Mouse (Mus musculus) midbrain, embryonic 10.5 days (tissue): Measurements from ENCODE around the gene Atrnl1. TPM values are rescaled to one million over a fixed set of nuclear protein-coding genes. Genes with fewer than 3 reads are reported as not detected.
"Not testable (repeated sequence)": the region's sequence is repeated elsewhere in the genome, so short reads cannot be mapped to it uniquely, and the experiment has no call there.

Experiments
- DNase-seq: peaks from one replicate; pipeline ENCODE4 v3.0.0-alpha.2; 2017; ENCODE audit warnings: low spot score
- H3K27ac ChIP-seq: fragments of 300-500 bp; sonication (generic); replicated peaks from 2 replicates; pipeline ENCODE4 v1.5.1; 2016; ENCODE audit warnings: mild to moderate bottlenecking
- H3K27me3 ChIP-seq: fragments of 300-500 bp; sonication (generic); 2 replicates; pipeline ENCODE4 v1.6.1; 2016; ENCODE audit warnings: low read depth, mild to moderate bottlenecking; ENCODE audit not compliant: poor library complexity, severe bottlenecking
- H3K36me3 ChIP-seq: fragments of 300-500 bp; sonication (generic); 2 replicates; pipeline ENCODE4 v1.6.1; 2016; ENCODE audit warnings: mild to moderate bottlenecking, moderate library complexity
- H3K4me1 ChIP-seq: fragments of 300-500 bp; sonication (generic); 2 replicates; pipeline ENCODE4 v1.6.1; 2016
- H3K4me3 ChIP-seq: fragments of 300-500 bp; sonication (generic); 2 replicates; pipeline ENCODE4 v1.5.1; 2016; ENCODE audit warnings: mild to moderate bottlenecking, moderate library complexity
- H3K9me3 ChIP-seq: fragments of 300-500 bp; sonication (generic); replicated peaks from 2 replicates; pipeline ENCODE4 v1.6.1; 2016; ENCODE audit warnings: mild to moderate bottlenecking
- WGBS: fragments of 180-500 bp; shearing (Covaris S2); methylation state at CpG from one replicate; pipeline ENCODE4 v1.1.7; 2016; 5-methylcytosine and 5-hydroxymethylcytosine counted together
- polyA plus RNA-seq: library from polyadenylated mRNA; unstranded; fragments of >200 nt; fragmentation: Nextera tagmentation; extraction: Ambion mirVana; gene quantifications from 2 replicates; pipeline ENCODE4 v1.2.1, GENCODE M21; 2016

The Atrnl1 gene
- polyA plus RNA-seq, 1 experiment from 2014 or later: 3.0 TPM

DNA sequence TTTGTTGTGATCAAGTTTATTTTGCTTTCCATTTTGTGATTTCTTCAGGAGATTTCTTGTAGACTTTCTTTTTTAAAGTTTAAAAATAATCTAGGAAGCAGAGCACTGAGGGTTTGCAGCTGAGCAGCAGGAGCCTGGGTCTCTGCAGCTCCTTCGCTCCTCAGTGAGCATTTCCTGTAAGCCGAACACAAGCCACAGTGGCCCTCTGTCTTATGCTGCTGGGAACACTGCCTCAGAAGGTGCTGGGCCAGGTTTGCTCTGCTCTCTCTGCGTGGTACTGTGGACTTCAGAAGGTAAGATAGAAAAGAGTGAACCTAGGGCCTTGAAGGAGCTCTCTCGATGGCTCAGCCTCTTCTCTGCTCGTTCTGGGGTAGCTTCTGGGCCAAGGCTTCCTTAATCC lies 407.9 kb downstream of the Atrnl1 start:
- H3K9me3 ChIP-seq: no peaks in the 10 kb centered on the region
- H3K27ac ChIP-seq: no peak overlapping the region
- H3K4me1 ChIP-seq: no peaks in the 10 kb centered on the region
- no peaks in the 10 kb centered on the region for H3K36me3 ChIP-seq
- no peaks in the 10 kb centered on the region for H3K27me3 ChIP-seq
- WGBS: 74% methylated on average over 5 of the region's 5 CpGs
- no peak for DNase-seq
- no peak overlapping the region for H3K4me3 ChIP-seq

DNA sequence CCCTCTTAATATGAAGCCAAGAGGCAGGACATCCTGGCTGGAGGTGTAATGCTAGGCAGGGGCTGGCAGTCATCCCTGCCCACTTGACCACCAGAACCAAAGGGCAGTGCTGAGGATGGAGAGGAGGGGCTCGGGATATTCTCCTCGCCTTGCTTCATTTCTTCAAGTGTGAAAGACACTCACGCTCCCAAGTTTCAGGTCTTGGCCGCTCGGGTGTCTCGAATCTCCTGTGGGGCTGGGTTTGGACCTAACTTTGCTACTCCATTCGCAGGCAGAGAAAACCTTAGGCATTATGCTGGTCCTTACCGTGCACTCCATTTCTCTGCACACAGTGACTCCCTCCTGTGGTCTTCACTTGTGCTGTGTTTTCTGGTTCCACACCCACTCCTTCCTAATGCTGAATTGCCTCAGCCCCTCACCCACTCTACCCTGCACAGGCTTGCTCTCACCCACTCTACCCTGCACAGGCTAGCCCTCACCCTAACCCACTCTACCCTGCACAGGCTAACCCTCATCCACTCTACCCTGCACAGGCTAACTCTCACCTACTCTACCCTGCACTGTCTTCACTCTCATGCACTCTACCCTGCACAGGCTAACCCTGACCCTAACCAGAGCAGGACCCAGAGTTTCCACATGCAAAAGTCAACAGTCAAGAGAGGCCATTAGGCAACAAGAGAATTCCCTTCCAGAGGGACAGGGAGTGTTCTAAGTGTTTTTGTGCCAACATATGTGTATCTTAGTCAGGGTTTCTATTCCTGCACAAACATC lies 410.9 kb downstream of the Atrnl1 start:
- Histone ChIP-seq H3K27ac (no peak overlapping the region), H3K36me3 (no peaks in the 10 kb centered on the region), H3K27me3 (no peaks in the 10 kb centered on the region), H3K9me3 (no peaks in the 10 kb centered on the region), H3K4me1 (no peaks in the 10 kb centered on the region), H3K4me3 (no peak overlapping the region)
- DNase-seq: no peak
- 86% methylated on average over 8 of the region's 8 CpGs for WGBS

DNA sequence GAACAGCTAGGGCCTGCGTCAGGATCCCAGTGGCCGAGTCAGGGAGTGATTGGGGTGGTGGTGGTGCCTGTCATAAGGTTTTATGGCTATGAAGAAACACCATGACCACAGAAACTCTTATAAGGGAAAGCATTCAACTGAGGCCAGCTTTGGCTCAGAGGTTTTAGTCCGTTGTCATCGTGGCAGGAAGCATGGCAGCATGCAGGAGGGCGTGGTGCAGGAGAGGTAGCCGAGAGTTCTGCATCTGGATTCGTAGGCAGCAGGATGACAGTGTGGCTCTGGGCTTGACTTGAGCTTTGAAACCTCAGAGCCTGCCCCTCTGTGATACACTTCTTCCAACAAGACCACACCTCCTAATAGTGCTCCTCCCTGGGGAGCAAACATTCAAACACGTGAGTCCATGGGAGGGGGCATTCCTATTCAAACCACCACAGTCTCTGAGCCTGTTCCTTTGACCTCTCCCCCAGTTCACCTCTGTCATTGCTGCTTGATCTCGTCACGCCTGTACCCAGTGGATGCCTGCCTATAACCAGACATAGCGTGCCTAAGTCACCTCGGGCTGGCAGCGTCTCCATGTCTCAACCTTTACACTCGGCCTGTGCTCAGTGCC lies 412.5 kb downstream of the Atrnl1 start:
- Histone ChIP-seq H3K27ac (no peak overlapping the region), H3K4me3 (no peak overlapping the region), H3K9me3 (no peaks in the 10 kb centered on the region), H3K27me3 (no peaks in the 10 kb centered on the region), H3K4me1 (no peaks in the 10 kb centered on the region), H3K36me3 (no peaks in the 10 kb centered on the region)
- 91% methylated on average over 14 of the region's 14 CpGs for WGBS
- no peak for DNase-seq

DNA sequence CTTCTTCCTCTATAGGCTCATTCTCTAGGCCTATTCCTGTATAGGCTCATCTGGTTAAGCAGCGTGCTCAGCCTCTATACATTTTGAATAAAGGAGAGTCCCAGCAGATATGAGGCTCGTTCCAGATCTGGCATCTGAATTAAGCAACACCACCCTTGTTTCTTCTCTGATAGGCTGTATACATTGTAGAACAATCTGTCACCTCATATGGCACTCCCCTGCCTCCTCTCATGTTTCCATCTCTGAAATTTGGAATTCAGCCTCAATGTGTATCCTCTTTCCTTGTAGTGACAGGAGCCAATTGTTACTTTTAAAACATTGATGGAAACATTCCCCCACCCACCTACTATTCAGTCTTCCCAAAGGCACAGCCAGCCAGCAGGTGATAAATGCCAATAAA lies 414.2 kb downstream of the Atrnl1 start:
- no peak for DNase-seq
- H3K27me3 ChIP-seq: no peaks in the 10 kb centered on the region
- no peak overlapping the region for H3K27ac ChIP-seq
- H3K9me3 ChIP-seq: peaks cover under 1% of the 10 kb centered on the region; the same call in 1 of the 2 replicates
- WGBS: 90% methylated on average over 2 of the region's 2 CpGs
- no peak overlapping the region for H3K4me3 ChIP-seq
- no peaks in the 10 kb centered on the region for H3K4me1 ChIP-seq
- no peaks in the 10 kb centered on the region for H3K36me3 ChIP-seq

DNA sequence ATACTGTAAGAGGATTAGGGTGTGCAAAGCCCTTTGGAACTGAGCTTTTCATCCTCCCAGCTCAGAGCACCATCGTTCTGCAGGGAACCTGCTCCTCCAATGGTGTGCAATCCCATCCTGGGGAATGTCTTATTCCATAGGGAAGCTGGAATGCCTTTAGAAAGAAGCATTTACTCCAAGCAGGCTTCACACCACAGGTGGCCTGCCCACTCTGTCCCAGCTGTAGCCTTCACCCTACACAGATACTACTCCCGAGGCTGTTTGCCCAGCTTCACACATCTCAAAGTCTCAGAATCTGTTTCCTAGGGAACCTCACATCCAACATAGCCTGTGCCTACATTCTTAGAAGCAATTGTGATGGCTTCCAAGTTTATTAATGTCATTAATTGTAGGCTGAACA lies 418.8 kb downstream of the Atrnl1 start:
- H3K36me3 ChIP-seq: no peaks in the 10 kb centered on the region
- 53% methylated on average over 2 of the region's 2 CpGs for WGBS
- no peak for DNase-seq
- peaks cover 8% of the 10 kb centered on the region; the same call in 1 of the 2 replicates for H3K9me3 ChIP-seq
- H3K4me3 ChIP-seq: no peak overlapping the region
- no peaks in the 10 kb centered on the region for H3K4me1 ChIP-seq
- H3K27ac ChIP-seq: no peak overlapping the region
- H3K27me3 ChIP-seq: no peaks in the 10 kb centered on the region

DNA sequence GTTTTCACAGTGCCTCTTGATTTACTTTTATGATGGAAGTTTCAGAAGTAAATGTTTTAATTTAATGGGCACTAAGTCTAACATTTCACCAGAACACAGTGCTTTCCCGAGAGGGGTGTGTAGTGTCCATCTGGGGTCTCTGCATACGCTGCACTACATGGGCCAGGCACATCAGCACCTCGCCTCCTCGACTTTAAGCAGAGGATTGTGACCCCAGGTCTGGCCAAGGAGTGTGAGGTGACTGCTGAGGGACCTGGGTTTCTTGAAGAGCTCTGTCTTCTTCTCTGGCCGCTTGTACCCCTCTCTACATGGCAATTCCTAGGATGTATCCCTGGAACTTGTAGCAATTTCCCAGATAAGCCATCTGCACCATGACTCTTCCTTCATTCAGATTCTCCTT lies 422.4 kb downstream of the Atrnl1 start:
- no peaks in the 10 kb centered on the region for H3K36me3 ChIP-seq
- H3K27me3 ChIP-seq: no peaks in the 10 kb centered on the region
- WGBS: 88% methylated on average over 5 of the region's 5 CpGs
- no peaks in the 10 kb centered on the region for H3K4me1 ChIP-seq
- peaks cover 8% of the 10 kb centered on the region; the same call in 1 of the 2 replicates for H3K9me3 ChIP-seq
- no peak overlapping the region for H3K27ac ChIP-seq
- H3K4me3 ChIP-seq: no peak overlapping the region
- DNase-seq: no peak

DNA sequence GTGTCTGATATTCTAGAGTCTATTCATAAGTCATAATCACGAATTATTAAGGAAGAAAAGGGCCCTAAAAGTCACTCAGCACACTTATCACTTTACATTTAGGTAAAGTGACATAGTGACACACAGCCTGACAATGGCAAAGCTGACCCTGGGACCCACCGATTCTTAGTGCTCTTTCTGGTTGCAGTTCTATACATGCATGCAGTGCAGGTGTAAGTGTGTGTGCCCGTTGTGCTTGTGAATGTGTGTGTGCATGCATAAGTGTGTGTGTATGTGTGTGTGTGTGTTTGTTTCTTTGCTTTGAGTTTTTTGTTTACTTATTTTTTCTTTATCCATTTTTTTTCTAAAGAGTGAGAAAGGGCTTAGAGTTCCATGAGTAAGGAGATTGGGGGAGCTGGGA lies 425.3 kb downstream of the Atrnl1 start:
- DNase-seq: no peak
- Histone ChIP-seq H3K27me3 (no peaks in the 10 kb centered on the region), H3K4me3 (no peak overlapping the region), H3K36me3 (no peaks in the 10 kb centered on the region), H3K4me1 (no peaks in the 10 kb centered on the region), H3K9me3 (no peaks in the 10 kb centered on the region), H3K27ac (no peak overlapping the region)
- WGBS: 87% methylated on average over 3 of the region's 3 CpGs

DNA sequence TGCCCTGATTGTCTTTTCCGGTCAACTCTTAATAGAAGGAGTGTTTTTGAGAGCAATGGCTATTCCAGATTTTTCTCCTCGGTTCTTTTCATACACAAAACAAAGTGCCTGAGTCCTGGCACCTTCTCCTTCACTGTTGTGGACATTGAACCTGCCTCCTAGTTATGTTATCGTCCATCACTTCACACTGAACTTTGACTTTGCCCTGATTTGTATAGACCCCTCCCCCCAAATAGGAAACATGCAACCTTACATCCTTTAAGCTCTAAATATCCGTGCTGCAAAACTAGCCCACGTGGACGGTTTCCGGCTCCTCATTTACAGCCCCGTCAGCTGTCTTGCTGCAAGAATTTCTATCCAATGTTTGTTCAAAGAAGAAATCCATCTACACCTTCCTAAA lies 432.3 kb downstream of the Atrnl1 start:
- DNase-seq: no peak
- H3K27ac ChIP-seq: no peak overlapping the region
- H3K9me3 ChIP-seq: no peaks in the 10 kb centered on the region
- 89% methylated on average over 8 of the region's 8 CpGs for WGBS
- H3K4me3 ChIP-seq: no peak overlapping the region
- H3K4me1 ChIP-seq: peaks cover 5% of the 10 kb centered on the region
- no peaks in the 10 kb centered on the region for H3K27me3 ChIP-seq
- H3K36me3 ChIP-seq: no peaks in the 10 kb centered on the region

DNA sequence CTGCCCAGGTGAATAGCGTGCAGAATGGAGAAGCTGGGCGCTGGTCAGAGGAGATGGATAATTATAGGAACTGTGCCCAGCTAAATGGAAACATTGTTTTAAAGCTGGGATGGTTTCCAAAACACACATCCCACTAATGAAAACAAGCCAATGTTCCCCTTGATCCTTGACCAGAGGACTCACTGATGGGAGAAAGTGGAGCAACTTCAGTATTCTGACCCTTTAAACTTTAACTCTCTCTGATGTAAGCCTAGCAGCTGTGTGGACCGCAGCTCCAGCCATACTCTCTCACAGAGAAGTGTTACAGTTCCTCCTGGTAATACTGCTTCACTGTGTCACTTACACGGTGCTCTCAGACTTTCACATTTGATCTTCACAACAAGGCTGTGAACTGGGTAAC lies 432.7 kb downstream of the Atrnl1 start:
- Histone ChIP-seq H3K4me1 (peaks cover 5% of the 10 kb centered on the region), H3K9me3 (no peaks in the 10 kb centered on the region), H3K4me3 (no peak overlapping the region), H3K27ac (no peak overlapping the region), H3K27me3 (no peaks in the 10 kb centered on the region), H3K36me3 (no peaks in the 10 kb centered on the region)
- no peak for DNase-seq
- 86% methylated on average over 4 of the region's 4 CpGs for WGBS

DNA sequence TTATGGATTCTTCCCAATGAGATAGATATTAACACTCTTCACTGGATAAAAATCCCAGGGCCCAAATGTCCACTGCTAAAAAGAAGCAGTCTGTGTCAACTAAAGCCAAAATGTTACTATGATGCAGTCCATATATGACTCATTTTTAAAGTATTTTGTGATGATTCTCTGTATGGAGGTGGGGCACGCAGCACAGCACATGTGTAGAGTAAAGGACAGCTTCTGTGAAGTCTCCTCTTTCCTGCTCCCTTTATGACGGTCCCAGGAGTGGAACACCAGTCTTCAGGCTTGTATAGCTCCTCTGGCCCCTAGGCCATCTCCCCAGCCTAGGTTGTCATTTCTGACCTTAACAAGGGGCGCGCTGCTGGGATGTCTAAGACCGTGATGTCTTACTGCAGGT lies 434.0 kb downstream of the Atrnl1 start:
- Histone ChIP-seq H3K9me3 (no peaks in the 10 kb centered on the region), H3K4me3 (no peak overlapping the region), H3K27me3 (no peaks in the 10 kb centered on the region), H3K36me3 (no peaks in the 10 kb centered on the region), H3K27ac (no peak overlapping the region), H3K4me1 (peaks cover 5% of the 10 kb centered on the region)
- no peak for DNase-seq
- 94% methylated on average over 5 of the region's 5 CpGs for WGBS

DNA sequence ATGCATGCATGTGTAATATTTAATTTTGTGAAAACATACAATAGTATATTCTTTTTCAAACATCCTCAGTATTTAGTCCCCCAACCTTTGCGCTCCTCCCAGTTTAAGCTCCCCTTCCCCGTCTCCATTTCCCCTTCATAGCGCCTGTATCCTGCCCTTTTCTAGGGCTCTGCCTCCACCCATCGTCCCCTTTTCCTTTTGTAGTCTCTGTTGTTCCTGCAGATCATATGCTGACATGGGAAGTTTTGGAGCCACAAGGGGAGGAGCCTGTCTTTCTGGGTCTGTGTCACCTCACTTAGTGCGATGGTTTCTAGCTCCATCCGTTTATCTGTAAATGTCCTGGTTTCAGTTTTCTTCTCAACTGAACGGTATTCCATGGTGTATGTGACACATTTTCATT lies 435.8 kb downstream of the Atrnl1 start:
- Histone ChIP-seq H3K27ac (no peak overlapping the region), H3K36me3 (no peaks in the 10 kb centered on the region), H3K27me3 (no peaks in the 10 kb centered on the region), H3K4me3 (no peak overlapping the region), H3K9me3 (no peaks in the 10 kb centered on the region), H3K4me1 (peaks cover 5% of the 10 kb centered on the region)
- DNase-seq: no peak
- 89% methylated on average over 7 of the region's 7 CpGs for WGBS

DNA sequence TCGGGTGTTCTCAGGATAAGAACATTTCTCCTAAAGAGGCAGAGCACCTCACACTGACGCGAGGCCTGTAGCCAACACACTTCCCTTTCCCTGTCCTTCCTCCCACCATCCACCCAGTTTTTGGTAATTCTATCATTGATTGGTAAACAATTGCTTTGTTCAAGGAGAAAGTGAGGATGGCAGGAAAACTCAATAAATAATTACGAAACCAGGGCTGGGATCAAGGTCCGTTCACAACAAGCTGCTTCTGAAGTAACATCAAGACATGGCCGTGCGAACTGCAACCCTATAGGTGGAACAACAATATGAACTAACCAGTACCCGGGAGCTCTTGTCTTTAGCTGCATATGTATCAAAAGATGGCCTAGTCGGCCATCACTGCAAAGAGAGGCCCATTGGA lies 439.6 kb downstream of the Atrnl1 start:
- 93% methylated on average over 9 of the region's 9 CpGs for WGBS
- not testable (repeated sequence) for H3K9me3 ChIP-seq, H3K4me3 ChIP-seq, H3K36me3 ChIP-seq, DNase-seq, H3K27me3 ChIP-seq, H3K27ac ChIP-seq
- H3K4me1 ChIP-seq: peaks cover 17% of the 10 kb centered on the region

DNA sequence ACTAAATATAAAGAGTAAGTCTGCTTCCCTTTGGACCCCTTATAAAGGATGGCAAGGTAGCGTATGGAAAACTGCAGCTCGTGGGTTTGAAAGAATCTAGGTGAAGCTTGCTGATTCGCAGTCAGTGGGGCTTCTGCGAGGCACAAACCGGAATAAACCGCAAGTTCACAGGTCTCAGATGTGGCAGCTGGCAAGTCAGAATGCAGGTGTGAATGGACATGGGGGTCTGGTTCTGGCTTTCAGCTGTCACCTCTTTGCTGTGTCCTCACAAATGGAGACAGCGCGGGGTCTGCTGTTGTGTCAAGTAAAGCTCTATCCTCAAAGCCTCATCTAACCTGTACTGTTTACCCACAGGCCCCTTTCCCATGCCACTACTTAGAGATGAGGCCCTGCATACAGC lies 440.2 kb downstream of the Atrnl1 start:
- H3K27ac ChIP-seq: 0 out of 2 replicates have a peak overlapping the region, but pooled peaks have one; percentile 46
- no peaks in the 10 kb centered on the region for H3K36me3 ChIP-seq
- peaks cover 16% of the 10 kb centered on the region for H3K4me1 ChIP-seq
- no peaks in the 10 kb centered on the region for H3K27me3 ChIP-seq
- H3K4me3 ChIP-seq: no peak overlapping the region
- WGBS: 93% methylated on average over 8 of the region's 8 CpGs
- H3K9me3 ChIP-seq: no peaks in the 10 kb centered on the region
- no peak for DNase-seq
